Mouse (Mus musculus): ENCODE data around the gene Dennd6a. TPM values are rescaled to one million over a fixed set of nuclear protein-coding genes. Genes with fewer than 3 reads are reported as not detected.
"Not testable (repeated sequence)": the region's sequence is repeated elsewhere in the genome, so short reads cannot be mapped to it uniquely, and the experiment has no call there.

Gene Dennd6a
- total RNA-seq (2021), result 10 to 100 TPM; 24.4 to 25.4 TPM

GRCm38 (mm10) chr14:26573556-26573955 is at the start of gene Dennd6a:
Gene Dennd6a, plus strand, starts transcription at chr14:26573856.
- DNase-seq (ENCODE audit: extremely low spot score in 1 of 2, low spot score in 2 of 2); intact Hi-C loops (cut with DNase I): not testable (repeated sequence)

GRCm38 (mm10) chr14:26525955-26526354 is 47.7 kb upstream of the Dennd6a start:
- intact Hi-C loops (cut with DNase I), result no loop called here
- no peak for DNase-seq (ENCODE audit: extremely low spot score in 1 of 2, low spot score in 2 of 2)

GRCm38 (mm10) chr14:26528296-26528695 is 45.4 kb upstream of the Dennd6a start:
- intact Hi-C loops (cut with DNase I), result no loop called here
- DNase-seq (ENCODE audit: extremely low spot score in 1 of 2, low spot score in 2 of 2), result no peak

DNA sequence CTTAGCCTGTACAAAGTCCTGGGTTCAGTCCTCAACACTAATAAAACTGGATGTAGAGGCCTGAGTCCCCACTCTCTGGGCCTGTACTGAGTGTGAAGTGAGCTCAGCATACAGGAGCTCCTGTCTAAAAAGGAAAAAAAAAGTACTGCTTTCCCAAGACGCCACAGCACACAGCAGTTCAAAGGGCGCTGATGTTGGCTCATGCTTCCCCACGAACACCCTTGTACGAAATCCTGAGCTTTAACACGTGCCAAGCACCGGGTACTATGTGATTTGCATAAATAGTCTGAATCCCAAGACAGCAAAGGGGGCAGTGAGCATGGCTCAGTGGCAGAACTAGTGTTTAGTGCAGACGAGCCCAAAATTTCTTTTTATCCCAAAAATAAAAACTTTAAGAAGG is 43.3 kb upstream of the Dennd6a start:
- intact Hi-C loops (cut with DNase I), result loop anchor here (5.0 kb wide), 2 partner anchors 38 to 52 kb away; no protein-coding TSS in a partner anchor
- no peak for DNase-seq (ENCODE audit: extremely low spot score in 1 of 2, low spot score in 2 of 2)

DNA sequence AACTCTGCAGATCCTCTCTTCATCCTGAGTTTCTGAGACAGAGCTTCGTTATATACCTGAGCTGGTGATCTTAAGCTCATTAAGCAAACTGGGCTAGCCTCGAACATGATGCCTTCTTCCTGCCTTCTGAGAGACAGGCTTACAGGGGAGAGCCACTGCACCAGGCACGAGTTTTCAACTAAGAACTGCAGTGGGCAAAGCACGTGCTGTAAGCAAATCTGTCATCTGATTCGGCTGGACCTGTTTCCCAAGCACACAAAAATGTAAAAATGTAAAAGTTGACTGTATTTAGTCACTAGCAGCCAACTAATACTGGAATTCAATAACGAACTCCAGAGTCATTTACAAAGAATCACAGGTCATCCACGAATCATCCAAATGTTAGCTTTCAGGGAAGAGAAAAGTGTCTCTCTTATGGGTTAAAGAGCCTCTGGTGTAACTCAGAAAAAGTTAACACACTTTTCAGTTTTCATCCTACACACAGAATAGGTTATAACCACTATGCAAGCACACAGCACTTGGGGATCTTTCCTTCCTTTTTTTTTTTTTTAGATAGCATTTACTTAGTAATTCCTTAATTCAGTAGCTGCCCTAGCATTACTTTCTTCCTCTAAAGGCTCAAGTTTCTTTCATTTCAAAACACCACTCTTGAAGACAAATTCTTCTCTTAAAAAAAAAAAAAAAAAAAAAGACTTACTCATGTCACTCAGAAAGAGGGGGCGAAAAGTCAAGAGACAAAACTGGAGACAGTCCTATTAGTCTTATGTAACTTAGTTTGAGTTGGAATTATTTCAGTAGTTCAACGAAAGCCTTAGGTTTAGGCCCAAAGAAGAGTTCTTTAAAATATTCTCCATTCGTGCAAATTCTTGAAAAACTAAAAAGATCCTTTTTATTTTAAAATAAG is 42.0 kb upstream of the Dennd6a start:
- intact Hi-C loops (cut with DNase I), result loop anchor here (5.0 kb wide), 2 partner anchors 39 to 51 kb away; no protein-coding TSS in a partner anchor
- no peak for DNase-seq (ENCODE audit: extremely low spot score in 1 of 2, low spot score in 2 of 2)

DNA sequence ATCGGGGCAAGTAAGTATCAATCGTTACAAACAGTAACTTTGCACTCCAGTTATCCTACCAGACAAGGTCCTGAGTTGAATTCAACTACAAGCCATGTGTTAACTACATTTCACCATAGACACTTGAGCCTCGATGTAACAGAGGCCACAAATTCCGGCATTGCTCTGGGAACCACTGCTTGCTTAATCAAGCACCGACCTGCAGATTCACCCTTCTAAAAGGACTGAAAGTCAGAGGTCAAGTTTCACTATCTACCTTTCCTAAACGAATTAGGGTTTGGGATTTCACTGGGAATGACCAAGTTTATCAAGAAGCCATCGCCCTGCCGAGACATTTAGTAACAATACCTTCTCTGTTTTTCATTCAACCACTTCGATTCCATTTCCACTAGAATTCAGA is 40.9 kb upstream of the Dennd6a start:
- DNase-seq (ENCODE audit: extremely low spot score in 1 of 2, low spot score in 2 of 2), result no peak
- intact Hi-C loops (cut with DNase I), result loop anchor here (5.0 kb wide), 2 partner anchors 40 to 50 kb away; no protein-coding TSS in a partner anchor

- DNase-seq (ENCODE audit: extremely low spot score in 1 of 2, low spot score in 2 of 2), result no peak
- intact Hi-C loops (cut with DNase I), result loop anchor here (5.0 kb wide), 2 partner anchors 41 to 49 kb away; no protein-coding TSS in a partner anchor
Measured at GRCm38 (mm10) chr14:26533267-26533666, 40.4 kb upstream of the Dennd6a start.

DNA sequence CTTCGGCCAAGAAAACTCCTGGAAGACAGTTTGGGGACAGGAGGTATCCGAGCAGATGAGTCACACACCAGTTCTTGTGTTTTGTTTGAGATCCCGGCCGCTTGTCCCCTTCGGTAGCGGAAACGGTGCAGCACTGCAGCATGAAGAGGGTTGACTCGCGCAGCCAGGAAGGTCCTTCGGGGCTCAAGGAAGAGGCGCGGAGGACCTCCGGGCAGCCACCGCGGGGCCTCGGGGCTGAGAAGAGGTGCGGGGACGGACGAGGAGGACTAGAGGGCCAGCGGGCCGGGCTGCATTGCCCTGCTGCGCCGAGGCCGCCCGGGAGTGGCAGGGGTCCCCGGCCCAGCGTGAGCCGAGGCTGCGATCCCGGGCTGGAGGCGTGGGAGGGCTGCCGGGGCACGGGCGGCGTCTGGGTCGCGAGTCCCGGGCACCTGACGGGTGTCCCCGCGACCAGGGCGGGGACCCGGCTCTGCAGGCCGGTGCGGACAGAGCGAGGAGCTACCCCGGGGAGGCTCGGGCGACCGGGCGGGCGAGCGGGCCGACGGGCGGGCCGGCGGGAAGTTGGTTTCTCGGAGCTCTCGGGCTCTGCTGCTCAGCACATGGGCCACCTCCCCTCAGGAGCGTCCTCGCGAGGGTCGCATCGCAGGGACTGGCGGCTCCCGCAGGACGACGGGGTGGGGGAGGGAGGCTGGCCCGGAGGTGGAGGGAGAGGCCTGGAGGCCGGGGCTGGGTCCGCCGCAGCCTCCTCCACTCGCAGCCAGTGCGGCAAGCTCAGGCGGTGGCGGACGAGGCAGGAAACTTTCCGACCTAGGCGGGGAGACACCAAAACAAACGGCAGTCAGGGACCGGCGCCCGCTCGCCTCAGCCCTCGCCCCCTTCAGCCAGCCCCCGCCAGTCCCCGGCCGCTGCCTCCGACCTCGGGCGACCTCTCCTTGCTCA is 39.6 kb upstream of the Dennd6a start:
- intact Hi-C loops (cut with DNase I), result loop anchor here (5.0 kb wide), 2 partner anchors 42 to 48 kb away; no protein-coding TSS in a partner anchor
- DNase-seq (ENCODE audit: extremely low spot score in 1 of 2, low spot score in 2 of 2), result peak; percentile 28 to 79

GRCm38 (mm10) chr14:26534757-26535479 is 38.7 kb upstream of the Dennd6a start, which contains the start of gene Slmap:
Gene Slmap, minus strand, starts transcription at chr14:26534931.
- intact Hi-C loops (cut with DNase I), result loop anchor here (5.0 kb wide), 2 partner anchors 43 to 47 kb away; no protein-coding TSS in a partner anchor
- DNase-seq (ENCODE audit: extremely low spot score in 1 of 2, low spot score in 2 of 2), result peak; percentile 99

DNA sequence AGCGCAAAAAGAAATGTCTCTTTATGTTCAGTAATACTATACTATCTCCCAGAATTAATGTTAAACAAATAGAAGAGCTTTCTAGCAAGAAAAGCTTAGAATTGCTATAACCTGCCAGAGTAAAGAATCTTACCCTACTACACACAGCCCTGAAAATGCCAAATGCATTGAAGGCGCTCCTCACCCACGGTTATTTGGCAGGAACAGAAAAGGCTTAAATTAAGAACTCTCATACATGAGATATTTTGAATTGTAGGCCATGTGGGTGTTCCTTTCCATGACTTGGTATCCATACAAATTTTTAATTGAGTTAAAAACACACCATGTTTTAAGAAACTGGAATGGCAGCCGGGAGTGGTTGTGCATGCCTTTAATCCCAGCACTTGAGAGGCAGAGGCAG is 34.4 kb upstream of the Dennd6a start:
- intact Hi-C loops (cut with DNase I), result no loop called here
- DNase-seq (ENCODE audit: extremely low spot score in 1 of 2, low spot score in 2 of 2), result no peak

DNA sequence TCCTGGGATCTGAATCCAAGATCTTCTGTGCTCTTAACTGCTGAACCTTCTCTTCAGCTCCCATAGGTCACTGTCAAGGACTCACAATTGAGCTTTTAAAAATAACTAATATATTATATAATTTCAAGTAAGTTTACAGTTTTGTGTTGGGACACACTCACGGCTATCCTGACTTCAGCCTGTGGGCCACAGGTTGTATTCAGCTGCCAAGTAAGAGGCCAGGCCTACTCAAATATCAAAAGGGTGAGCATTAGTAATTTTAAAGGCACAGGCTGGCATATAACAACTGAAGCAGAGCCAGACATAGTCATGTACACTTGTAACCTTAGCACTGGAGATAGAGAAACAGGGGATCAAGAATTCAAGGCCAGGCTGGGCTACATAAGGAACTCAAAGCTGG is 33.1 kb upstream of the Dennd6a start:
- no peak for DNase-seq (ENCODE audit: extremely low spot score in 1 of 2, low spot score in 2 of 2)
- intact Hi-C loops (cut with DNase I), result no loop called here

GRCm38 (mm10) chr14:26542136-26542535 is 31.5 kb upstream of the Dennd6a start:
- no peak for DNase-seq (ENCODE audit: extremely low spot score in 1 of 2, low spot score in 2 of 2)
- intact Hi-C loops (cut with DNase I), result no loop called here

- intact Hi-C loops (cut with DNase I), result no loop called here
- DNase-seq (ENCODE audit: extremely low spot score in 1 of 2, low spot score in 2 of 2), result no peak
Measured at GRCm38 (mm10) chr14:26547516-26548488, 25.9 kb upstream of the Dennd6a start.

DNA sequence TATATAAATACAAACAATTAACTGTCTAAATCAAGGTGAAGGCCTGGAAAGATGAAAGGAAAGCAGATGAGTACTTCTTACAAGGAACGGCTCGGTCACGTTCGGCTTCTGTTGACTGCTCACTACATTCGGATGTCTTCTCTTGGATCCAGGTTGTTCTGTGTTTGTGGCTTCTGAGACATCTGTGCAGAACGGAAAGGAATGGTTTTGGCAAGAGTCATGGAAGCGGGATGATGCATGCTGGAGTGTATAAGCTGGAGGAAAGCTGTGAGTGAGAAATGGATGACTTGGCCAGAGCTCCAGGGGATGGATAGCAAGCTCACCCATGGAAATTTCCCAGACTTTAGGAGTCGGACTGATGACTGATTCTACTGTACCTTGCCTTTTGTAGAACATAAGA is 22.9 kb upstream of the Dennd6a start:
- intact Hi-C loops (cut with DNase I), result no loop called here
- no peak for DNase-seq (ENCODE audit: extremely low spot score in 1 of 2, low spot score in 2 of 2)

DNA sequence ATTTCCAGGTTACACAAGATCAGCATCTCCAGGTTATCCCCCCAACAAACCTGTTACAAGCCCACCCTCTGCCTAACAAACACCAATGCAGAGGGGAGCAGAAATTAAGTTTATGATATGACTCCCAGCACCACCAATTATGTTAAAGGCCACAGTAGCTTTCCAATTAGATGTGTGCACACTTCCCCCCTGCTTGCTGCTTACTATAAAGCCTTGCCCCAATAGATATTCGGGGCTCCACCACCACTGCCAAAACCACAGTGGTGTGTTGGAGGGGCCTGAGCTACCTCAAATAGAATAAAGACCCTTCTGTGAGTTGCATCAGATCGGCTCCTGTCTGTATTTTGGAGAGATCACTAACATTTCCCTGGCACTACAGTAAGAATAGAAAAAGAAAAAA is 21.2 kb upstream of the Dennd6a start:
- intact Hi-C loops (cut with DNase I), result no loop called here
- DNase-seq (ENCODE audit: extremely low spot score in 1 of 2, low spot score in 2 of 2), result no peak

- no peak for DNase-seq (ENCODE audit: extremely low spot score in 1 of 2, low spot score in 2 of 2)
- intact Hi-C loops (cut with DNase I), result no loop called here
Measured at GRCm38 (mm10) chr14:26552853-26553252, 20.8 kb upstream of the Dennd6a start.

GRCm38 (mm10) chr14:26557581-26557980 is 16.1 kb upstream of the Dennd6a start:
- intact Hi-C loops (cut with DNase I), result no loop called here
- no peak for DNase-seq (ENCODE audit: extremely low spot score in 1 of 2, low spot score in 2 of 2)

Data from left cerebral cortex, postnatal 10 days (tissue).